Mouse (Mus musculus): ENCODE results near the gene Hcls1. TPM values are rescaled to one million over a fixed set of nuclear protein-coding genes. Genes with fewer than 3 reads are reported as not detected.

The Hcls1 gene
- total RNA-seq (2021) = 1 to 10 TPM; 4.0 to 4.4 TPM

DNA sequence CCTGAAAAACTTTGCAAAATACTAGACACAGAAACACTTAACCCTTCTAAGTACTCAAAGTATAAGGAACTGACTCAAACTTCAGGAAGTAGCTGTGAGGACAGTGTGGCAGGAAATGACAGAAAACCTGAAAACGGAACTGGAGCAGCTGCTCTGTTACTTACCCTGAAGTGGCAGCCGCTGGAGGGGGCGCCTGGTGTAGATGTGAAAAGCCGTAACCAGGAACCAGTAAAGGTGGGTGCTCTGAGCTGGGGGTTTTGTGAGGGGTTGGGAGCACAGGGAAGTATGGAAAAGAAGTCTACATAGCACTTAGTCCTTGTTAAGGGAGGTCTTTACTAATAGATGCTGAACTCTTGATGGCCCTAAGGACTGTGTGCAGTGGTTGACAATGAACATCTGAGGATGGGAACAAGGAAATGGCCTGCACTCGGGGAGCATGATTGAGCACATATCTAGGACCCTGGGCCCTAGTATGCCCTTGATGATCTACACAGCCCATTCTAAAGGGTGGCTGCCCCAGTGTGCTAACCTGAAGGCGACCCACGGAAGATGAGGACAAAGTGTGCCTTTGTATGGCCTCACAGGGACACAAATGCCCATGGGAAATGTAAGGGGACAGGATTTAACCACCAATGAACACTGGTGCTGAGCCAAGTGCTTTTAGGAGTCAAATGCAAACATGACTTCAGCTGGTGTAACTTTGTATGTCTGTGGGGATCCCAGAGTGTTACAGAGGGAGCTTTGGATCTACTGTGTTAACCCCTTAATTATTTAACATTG is at the start of gene Hcls1:
Hcls1 (plus strand) TSS at position 143 of the 780 bp plus-strand sequence.
- no peak for DNase-seq (ENCODE audit: extremely low spot score in 1 of 2, low spot score in 2 of 2)
- intact Hi-C loops (cut with DNase I) = no loop called here

DNA sequence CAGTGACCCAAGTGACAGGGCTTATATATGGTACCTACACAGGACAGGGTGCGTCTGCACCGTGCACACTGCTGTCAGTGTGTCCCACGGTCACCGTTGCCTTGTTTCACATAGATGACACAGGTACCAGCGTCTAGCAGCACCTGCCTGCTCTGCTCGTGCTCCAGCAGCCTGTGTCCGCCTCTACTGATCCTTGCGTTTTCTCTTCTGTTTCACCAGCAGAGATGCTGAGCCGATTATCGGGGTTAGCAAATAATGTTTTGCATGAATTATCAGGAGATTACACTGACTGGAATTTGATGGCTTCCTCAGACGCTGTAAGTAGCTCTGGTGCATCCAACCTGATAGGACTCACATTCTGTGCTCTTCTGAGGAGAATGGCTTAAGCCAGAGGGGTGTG is 48.9 kb upstream of the Hcls1 start:
- intact Hi-C loops (cut with DNase I) = no loop called here
- no peak for DNase-seq (ENCODE audit: extremely low spot score in 1 of 2, low spot score in 2 of 2)

DNA sequence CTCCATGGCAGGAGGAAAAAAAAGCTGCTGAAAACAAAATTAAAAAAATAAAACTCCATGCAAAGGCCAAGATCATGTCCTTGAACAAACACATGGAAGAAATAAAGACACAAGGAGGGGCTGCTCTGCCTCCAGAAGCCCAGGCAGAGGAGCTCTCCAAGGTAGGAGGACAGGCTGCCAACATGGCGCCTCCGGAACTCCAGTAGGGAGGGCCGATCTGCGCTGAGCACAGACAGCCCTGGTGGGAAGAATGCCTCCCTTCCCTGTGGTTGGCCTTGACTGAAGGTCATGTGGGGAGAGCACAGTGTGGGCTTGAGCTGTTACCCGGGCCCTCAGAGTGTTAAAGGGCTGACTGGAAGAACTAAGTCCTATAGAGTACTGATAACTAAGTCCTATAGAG is 47.2 kb upstream of the Hcls1 start:
- DNase-seq (ENCODE audit: extremely low spot score in 1 of 2, low spot score in 2 of 2) = no peak

DNA sequence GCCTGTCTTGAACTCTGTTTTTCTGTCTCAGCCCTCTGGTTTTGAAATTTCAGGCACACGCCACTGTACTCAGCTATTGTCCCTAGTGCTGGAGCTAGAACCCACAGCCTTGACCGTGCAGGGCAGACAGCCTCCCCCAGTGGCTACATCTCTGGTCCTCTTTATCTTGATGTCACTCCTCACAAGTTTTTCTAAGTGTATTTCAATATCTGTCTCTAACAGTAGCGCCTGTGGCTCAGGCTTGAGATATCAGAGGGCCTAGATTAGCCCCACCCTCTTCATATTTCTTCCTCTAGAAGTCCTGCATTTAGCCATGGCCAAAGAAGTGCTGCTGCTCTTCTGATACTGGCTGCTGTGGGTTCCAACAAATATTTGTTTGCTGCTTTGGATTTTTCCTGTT is 44.2 kb upstream of the Hcls1 start:
- no peak for DNase-seq (ENCODE audit: extremely low spot score in 1 of 2, low spot score in 2 of 2)
- intact Hi-C loops (cut with DNase I) = loop anchor here (5.0 kb wide), 1 partner anchor 43 kb away; no protein-coding TSS in a partner anchor

More for the DNA sequence above, 47.2 kb upstream of the Hcls1 start:
- intact Hi-C loops (cut with DNase I) = no loop called here

DNA sequence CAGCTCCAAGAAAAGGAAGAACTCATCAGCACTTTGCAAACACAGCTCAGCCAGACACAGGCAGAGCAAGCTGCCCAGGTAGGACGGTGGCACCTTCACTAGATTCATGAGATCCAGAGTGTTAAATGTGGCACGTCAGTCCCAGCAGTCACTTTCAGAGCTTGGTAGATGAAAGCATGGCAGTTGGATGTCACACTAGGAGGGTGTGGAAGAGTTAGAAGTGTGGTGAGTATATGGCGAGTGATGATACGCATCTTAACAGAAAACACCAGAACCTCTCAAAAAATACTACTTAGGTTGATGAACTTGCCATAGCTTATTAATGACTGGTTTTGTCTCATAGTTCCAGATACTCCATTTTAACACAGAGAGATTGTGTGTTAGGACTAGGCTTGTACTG is 43.4 kb upstream of the Hcls1 start:
- intact Hi-C loops (cut with DNase I) = loop anchor here (5.0 kb wide), 1 partner anchor 44 kb away; no protein-coding TSS in a partner anchor
- no peak for DNase-seq (ENCODE audit: extremely low spot score in 1 of 2, low spot score in 2 of 2)

DNA sequence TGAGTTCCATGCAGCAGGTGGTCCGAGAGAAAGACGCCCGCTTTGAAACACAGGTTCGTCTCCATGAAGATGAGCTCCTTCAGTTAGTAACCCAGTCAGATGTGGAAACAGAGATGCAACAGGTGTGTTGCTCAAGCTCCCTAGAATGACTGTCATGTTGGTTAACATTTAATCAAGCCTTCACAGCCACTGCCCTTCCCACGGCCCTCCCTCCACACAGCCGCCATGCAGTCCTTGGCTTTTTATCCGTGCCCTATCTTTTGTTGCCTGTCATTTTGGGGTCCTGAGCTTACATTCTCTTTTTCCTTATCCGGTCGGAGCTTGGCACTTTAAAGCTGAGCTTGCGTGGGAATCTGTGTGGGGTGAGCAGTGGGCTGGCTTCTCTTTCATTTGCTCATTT is 41.5 kb upstream of the Hcls1 start:
- intact Hi-C loops (cut with DNase I) = loop anchor here (5.0 kb wide), 1 partner anchor 46 kb away; no protein-coding TSS in a partner anchor
- no peak for DNase-seq (ENCODE audit: extremely low spot score in 1 of 2, low spot score in 2 of 2)

DNA sequence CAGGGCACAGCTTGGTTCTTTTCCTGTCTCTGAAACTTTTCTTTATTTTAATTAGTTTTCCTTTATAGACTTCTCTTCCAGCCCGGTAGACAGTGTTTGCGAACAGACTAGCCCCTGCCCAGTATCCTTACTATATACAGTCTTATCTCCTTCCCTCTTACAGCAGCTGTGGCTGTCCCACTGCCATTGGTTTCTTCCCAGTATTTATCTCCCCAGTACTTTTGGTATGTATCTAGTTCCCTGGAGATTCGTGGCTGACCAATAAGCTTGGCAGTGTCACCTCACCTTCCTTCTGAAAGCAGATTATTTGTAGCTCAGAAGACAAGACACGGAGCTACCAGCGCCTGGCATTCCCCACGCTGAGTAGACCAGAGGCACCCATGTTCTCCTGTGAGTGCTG is 38.1 kb upstream of the Hcls1 start:
- DNase-seq (ENCODE audit: extremely low spot score in 1 of 2, low spot score in 2 of 2) = no peak

DNA sequence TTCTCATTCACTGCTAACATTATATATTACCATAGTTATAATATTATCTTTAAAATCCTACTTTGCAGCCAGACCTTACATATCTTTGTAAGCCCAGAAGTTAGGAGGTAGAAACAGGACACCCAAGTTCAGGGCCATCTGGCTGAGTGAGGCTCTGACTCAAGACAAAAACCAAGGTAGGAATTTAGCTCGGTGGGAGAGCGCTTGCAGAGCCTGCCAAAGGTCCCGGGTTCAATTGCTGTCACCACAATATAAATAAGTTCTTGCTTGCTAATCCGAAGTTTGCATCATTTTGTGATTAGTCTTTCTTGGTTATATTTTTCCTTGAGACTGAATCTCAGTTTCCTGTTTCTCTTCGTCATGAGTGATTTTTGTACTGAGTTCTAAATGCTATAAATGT is 31.6 kb upstream of the Hcls1 start:
- DNase-seq (ENCODE audit: extremely low spot score in 1 of 2, low spot score in 2 of 2) = no peak
- intact Hi-C loops (cut with DNase I) = no loop called here

More for the DNA sequence above, 38.1 kb upstream of the Hcls1 start:
- intact Hi-C loops (cut with DNase I) = no loop called here

DNA sequence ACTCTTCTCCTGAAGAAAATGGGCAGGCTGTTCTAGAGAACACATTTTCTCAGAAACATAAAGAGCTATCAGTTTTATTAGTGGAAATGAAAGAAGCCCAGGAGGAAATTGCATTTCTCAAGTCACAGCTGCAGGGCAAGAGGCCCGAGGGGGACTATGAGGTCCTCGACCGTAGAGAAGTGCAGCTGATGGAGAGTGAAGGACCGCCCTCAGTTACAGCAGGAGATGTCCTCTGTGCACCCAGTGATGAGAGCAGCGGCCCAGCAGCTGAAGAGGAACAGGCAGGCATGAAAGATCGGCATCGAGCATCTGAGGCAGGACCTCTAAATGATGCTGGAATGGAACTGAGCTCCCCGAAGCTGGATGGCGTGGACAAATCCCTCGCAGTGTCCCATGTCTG is 22.9 kb upstream of the Hcls1 start:
- intact Hi-C loops (cut with DNase I) = no loop called here
- DNase-seq (ENCODE audit: extremely low spot score in 1 of 2, low spot score in 2 of 2) = no peak

DNA sequence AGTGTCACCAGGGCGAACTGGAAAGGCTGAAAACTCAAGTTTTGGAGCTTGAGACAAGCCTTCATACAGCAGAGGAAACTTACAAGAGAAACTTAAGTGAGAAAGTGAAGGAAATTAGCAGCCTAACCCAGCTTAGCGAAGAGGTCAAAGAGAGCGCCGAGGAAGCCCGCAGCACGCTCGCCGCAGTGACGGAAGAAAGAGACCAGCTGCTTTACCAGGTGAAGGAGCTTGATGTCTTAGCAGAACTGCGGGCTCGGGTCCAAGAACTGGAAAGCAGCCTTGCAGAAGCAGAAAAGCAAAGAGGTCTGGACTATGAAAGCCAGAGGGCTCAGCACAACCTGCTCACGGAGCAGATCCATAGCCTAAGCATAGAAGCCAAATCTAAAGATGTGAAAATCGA is 22.5 kb upstream of the Hcls1 start:
- intact Hi-C loops (cut with DNase I) = no loop called here
- DNase-seq (ENCODE audit: extremely low spot score in 1 of 2, low spot score in 2 of 2) = no peak

DNA sequence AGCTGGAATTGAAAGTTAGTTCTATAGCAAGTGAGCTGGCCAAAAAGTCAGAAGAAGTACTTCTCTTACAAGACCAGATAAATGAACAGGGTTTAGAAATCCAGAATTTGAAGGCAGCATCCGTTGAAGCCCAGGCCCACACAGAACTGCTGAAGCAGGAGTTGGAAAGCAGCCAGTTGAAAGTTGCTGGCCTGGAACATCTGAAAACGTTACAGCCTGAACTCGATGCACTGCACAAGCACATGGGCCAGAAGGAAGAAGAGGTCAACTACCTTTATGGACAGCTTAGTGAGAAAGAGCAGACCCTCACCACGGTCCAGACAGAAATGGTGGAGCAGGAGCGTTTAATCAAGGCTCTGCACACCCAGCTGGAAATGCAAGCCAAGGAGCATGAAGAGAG is 20.6 kb upstream of the Hcls1 start:
- DNase-seq (ENCODE audit: extremely low spot score in 1 of 2, low spot score in 2 of 2) = no peak
- intact Hi-C loops (cut with DNase I) = no loop called here

DNA sequence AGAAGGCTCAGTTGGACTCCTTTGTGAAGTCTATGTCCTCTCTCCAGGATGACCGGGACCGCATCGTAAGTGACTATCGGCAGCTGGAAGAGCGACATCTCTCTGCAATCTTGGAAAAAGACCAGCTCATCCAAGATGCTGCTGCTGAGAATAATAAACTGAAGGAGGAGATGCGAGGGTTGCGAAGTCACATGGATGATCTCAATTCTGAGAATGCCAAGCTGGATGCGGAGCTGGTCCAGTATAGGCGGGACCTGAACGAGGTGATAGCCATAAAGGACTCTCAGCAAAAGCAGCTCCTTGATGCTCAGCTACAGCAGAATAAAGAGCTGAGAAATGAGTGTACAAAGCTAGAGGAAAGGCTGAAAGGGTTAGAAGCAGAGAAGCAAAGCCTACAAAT is 16.3 kb upstream of the Hcls1 start:
- DNase-seq (ENCODE audit: extremely low spot score in 1 of 2, low spot score in 2 of 2) = no peak
- intact Hi-C loops (cut with DNase I) = no loop called here

DNA sequence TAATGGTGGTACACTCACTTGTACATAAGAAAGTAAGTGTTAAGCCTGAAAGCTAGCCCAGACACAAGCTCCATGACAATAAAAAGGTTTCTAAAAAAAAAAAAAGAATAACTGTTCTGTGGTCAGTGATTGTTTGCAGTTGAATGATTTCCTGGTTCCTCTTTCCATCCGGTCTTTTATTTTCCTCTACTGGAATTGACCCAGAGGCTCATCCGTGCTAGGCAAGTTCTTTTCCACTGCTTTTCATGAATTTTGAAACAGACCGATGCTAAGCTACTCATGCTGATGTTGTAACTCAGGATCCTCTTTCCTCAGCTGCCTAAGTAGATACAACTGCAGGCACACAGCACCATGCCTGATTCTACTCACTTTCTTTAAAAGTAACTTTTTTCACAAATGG is 14.4 kb upstream of the Hcls1 start:
- intact Hi-C loops (cut with DNase I) = no loop called here
- DNase-seq (ENCODE audit: extremely low spot score in 1 of 2, low spot score in 2 of 2) = no peak

DNA sequence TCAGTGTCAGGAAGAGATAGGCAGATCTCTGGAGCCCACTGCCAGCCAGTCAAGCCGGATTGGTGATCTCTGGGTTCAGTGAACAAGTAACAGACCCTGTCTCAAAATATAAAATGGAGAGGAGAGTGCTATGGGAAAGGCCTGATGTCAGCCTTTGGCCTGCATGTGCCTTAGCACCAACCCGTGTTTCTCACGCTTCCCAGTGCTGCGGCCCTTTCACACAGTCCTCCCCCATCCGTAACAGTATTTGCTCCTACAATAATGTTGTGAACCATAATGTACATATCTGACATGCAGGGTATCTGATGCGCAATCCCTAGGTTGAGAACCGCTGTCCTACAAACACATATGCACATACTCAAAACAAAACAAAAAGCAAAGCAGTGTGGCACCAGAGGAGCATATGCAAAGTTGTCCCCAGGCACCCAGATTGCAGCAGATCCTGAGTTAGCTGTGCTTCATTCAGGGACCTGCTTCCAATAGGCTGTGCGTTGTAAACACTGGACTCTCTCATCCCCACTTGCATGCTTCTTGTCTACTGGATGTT is 13.6 kb upstream of the Hcls1 start:
- no peak for DNase-seq (ENCODE audit: extremely low spot score in 1 of 2, low spot score in 2 of 2)
- intact Hi-C loops (cut with DNase I) = no loop called here

DNA sequence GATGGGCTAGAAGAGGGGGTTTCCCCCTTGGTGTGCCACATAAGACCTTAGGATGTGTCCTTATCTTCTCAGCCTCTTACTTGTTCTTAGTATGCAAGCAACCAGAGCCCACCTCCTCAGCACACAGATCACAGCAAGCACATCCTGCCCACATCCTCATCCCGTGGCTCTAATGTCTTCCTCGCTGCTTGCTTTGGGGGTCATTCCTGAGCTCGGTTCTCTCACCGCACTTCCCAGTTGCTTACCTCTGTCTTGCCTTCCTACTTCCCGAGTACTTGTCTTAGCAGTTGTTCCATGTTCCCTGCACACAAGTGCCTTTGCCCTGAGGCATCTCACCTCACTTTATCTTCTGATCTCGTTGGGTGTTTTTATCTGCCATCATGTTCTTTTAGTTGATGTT is 12.8 kb upstream of the Hcls1 start:
- DNase-seq (ENCODE audit: extremely low spot score in 1 of 2, low spot score in 2 of 2) = no peak
- intact Hi-C loops (cut with DNase I) = no loop called here

DNA sequence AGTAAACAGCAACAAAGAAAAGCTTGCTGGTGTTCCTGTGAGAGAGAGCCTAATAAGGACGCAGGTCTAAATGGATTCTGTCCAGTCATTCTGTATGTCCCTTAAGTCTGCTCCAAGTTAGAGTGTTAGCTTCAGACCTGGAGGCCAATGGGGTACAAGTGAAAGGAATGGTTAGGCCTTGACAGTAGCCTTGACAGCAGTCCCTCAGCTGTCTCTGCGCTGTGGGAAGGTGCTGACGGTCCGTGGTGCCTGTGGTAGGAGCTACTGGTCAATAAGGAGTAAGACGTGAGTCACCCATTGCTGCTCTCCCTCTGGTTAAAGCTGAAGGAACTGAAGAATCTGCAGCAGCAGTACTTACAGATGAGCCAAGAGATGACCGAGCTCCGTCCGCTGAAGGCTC is 10.5 kb upstream of the Hcls1 start:
- no peak for DNase-seq (ENCODE audit: extremely low spot score in 1 of 2, low spot score in 2 of 2)
- intact Hi-C loops (cut with DNase I) = no loop called here

DNA sequence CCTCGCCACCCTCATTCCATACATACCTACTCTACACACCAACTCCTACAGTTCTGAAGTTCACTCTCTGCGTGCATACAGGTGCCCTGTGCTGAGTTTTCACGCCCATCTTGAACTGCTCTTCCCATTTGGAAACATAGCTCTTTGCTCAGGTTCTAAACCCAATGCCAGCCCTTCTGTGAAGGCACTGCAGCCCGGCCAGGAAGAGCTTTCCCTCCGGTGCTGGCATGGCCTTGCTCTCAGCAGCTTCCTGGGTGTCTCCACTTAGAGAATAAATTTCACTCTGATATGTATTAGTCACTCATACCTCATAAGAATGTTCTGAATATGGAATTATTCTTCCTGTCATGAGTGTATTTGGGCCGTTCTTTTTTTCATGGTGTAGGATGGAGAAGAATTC is 9.4 kb upstream of the Hcls1 start:
- intact Hi-C loops (cut with DNase I) = no loop called here
- no peak for DNase-seq (ENCODE audit: extremely low spot score in 1 of 2, low spot score in 2 of 2)

DNA sequence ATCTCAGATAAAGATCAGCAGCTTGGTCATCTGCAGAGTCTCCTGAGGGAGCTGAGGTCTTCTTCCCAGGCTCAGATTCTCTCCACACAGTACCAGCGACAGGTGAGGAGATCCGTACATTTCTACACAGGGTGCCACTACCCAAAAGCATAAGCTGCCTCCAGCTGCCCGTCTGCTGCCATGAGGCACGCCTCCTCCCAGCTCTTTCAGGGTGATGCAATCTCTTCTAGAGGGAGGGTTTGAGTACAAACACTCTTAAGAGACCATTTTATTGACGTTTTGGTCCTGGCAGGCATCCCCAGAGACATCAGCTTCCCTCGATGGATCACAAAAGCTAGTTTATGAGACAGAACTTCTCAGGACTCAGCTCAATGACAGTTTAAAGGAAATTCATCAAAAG is 9.0 kb upstream of the Hcls1 start:
- intact Hi-C loops (cut with DNase I) = loop anchor here (2.0 kb wide), 1 partner anchor 85 kb away; the partner anchor contains the start of gene Polq
- DNase-seq (ENCODE audit: extremely low spot score in 1 of 2, low spot score in 2 of 2) = no peak

DNA sequence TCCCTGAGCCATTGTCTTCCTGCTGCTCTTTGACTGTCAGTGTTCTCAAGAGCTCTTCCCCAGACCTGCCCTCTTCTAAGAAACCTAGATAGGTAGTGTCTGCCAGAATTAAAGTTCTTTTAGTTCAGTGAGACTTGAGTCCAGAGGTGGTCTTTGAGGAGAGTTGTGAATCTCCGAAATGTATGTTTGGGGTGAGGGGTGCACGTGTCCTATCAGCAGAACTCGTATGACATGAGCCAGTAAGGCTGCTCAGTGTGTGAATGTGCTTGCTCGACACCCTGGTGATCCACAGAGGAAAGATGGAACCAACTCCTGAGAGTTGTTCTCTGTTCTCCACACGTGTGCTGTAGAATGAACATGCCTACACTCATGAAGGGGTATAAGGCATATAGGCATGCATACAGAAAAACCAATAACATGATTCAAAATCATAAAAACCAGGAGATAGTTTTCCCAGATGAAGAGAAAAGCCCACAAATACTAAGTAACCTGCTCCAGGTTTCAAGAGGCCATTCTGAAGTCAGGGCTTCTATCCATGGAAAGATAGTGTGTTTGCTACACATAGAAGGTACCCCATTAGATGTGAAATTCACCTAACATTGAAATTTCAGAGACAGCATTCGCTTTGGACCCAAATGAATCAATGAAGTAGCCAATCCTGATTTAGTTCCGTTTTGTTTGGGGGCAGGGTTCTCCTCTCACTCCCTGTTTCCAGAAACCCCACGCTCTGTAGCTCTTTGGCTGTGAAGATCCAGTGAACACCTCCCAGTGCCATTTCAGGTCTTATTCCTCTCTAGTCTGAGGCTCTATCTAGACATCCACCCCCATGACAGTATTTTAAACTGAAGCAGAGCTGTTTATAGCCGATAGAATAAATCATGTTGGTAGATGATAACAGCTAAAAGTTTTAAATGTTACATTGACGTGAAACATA is 8.0 kb upstream of the Hcls1 start:
- intact Hi-C loops (cut with DNase I) = loop anchor here (2.0 kb wide), 1 partner anchor 84 kb away; the partner anchor contains the start of gene Polq
- no peak for DNase-seq (ENCODE audit: extremely low spot score in 1 of 2, low spot score in 2 of 2)
